Mouse (Mus musculus) right cerebral cortex, postnatal 14 days (tissue): ENCODE measurements at regions not wholly inside any gene's neighbourhood (a gene's known extent, or its start where the extent isn't known, plus 50 kb on each side); places are given as distances from the start of the nearest gene placed in this dataset.

Experiments
- DNase-seq: peaks from one replicate; pipeline ENCODE4 v3.0.0; 2022

DNA sequence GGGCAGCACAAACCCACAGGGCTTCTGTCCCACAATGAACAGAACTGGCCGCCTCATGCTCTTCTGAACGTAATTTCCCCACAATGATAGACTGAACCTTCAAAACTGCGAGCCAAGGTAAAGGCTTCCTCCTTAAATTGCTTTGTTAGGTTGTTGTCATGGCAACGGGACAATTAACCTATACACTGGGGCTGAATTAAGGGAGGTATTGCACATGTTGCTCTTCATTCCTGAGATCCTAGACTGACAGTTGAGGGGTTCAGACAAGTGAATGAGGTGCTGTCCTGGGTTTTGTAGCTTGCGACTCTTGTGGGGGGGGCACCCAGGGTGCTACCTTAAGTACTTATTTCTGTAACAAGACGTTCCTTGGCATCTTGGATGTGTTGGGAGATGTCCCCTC is 100.6 kb upstream of the Pmepa1 start:
- no peak for DNase-seq

DNA sequence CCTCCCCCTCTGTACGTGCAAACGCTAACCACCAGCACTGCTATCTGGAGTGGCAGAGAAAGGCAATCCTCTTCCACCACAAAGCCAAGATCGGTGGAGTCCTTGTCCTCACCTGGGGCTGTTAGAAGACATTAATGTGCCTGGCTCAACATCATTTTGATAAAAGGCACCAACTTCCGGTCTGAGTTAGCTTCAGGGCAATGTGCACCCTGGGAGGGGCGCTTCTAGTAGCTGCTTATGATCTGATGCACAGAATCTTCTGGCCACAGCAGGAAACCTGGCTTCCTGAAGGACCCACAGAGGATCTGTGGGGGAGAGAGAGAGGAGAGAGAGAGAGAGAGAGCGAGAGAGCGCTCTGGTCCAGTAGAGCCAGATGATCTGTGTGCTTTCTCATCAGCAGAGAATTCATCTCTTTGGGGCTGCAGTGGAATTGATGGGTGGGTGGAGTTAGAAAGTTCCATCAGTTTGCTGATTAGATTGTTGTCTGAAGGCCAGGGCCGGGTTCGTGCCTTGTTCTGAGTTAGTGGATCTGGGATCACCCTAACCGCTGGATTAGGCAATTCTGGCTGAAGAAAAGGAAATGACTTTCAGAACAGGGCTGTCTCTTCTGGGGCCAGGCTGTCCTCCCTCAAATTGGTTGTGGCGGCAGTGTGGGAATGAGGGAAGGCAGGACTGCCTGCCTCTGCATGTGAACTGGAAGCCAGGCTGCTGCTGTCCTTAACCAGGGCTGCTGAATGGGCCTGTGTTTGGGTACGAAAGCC is 101.3 kb upstream of the Pmepa1 start:
- DNase-seq: no peak

DNA sequence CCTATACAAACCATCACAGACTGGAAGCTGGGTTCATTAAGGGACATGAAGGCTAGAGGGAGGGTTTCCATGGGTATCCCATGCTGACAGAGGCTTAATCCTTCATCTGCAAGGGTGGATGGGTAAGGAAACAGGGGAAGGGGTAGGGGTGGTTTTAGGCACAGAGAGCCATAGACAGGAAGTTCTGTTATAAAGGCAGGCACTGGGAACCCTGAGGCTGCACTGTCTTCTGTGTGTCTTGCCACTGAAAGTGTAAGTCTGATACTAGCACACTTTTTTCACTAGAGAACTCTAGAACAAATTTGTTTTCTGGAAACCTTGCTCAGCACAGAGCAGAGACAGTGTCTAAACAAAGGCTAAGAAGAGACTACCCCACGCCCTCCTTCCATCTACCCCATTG is 103.4 kb upstream of the Pmepa1 start:
- DNase-seq: no peak

DNA sequence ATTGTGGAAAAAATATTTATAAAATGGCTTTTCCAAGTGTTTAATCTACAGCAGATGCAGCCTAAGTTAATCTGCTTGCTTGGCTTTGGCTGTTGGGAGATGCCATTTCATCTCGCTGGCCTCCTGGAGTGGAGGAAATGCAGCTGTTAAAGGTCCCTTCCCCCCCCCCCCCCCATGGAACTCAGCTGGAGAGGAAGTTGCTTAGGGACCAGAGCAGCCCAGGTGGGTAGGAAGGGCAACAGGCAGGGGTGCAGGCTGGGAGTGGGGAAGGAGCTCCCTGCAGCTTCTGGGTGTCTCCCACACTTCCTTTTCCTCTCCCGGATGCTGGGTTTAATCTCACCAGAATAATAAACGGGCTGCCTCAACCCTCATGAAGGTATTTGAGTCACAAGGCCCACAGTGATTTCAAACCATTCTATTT is 104.0 kb upstream of the Pmepa1 start:
- DNase-seq: no peak

DNA sequence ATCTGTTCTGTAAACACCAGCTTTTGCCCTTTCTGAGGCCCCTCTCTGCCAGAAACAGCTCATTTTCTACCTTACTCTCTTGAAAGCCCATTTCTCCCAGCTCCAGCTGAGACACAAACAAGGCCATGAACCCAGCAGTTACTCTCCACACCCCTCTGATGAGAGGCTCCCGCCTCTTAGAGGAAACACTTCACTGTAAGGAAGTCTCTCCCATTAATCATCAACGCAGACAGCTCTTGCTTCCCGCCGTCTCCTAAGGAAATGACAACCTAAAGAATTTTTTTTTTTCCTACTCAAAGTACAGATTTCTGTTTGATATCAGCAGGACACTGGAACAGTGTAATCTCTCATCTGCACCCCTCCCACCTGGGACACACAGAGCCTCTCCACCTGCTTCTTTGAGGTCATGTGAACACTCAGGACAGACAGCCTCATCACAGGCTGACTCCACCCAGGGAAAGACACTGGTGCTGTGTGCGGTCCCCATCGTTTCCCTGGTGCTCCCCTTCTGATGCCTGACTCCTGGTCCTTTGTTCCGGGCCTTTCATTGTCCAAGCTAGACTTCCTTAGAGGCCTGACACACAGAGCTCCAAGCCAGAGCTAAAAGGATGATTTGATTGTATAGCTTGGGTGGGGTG is 106.0 kb upstream of the Pmepa1 start:
- no peak for DNase-seq

DNA sequence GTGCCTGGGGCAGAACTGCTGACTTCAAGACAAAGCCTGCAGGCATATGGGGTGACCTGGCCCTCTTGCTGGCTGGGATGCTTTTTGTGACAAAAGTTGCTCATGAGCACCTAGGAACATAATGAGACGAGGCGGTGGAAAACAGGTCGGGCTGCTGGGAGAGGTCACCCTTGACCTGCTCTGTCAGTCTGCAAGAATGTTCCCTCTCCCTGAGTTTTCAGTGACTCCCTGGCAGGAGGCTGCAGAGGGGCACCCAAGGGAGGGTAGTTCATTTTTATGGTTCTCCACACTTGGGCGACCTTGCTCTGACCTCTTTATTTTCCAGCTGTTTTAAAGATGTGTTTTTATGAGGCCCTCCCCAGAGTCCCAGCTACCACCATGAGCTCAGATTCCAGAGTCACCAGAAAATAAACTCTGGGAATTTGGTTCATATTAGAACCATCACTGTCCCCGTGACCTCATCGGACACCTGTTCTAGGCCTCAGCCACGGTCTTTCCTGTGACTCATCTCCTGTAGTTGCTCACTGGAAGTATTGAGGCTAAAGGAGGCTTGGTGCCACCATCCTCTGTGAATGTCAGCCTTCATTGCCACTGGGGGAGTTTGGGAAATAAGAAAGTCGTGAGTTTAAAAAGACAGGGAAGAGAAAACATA is 108.7 kb upstream of the Pmepa1 start:
- no peak for DNase-seq

DNA sequence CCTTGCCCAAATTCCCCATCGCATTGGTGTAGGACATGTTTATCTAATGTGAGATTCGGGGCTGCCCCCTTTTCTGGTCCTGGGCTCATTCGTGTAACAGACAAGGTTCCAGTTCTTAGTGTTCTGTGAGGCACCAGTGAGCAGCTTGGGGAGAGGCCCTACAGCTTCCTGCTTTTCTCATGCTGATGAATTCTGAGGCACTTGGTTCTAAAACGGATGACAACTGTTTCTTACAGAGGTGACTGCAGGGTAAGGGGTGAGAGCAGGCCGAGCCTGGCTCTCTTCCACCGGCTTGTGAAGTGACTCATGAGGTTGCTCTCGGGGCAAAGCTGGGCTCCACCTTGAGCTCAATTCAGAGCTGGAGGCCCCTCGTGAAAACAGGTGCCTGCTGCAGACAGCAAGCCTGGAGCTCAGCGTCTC is 109.4 kb upstream of the Pmepa1 start:
- no peak for DNase-seq

DNA sequence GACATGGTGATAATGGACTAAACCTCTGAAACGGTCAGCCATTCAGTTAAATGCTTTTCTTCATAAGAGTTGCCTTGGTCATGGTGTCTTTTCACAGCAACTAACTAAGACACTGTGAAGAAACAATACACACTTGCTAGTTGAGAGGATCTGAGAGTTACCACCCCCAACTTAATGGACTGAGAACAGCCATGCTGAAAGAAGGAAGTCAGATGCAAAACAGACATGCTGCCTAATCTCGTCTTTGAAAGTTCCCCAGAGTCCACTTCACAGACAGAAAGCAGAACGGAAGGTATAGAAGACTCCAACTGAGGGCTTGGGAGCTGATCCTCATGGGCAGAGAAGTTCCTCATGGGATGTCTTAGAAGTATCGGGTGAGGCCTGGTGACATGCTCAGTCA is 111.8 kb upstream of the Pmepa1 start:
- no peak for DNase-seq

DNA sequence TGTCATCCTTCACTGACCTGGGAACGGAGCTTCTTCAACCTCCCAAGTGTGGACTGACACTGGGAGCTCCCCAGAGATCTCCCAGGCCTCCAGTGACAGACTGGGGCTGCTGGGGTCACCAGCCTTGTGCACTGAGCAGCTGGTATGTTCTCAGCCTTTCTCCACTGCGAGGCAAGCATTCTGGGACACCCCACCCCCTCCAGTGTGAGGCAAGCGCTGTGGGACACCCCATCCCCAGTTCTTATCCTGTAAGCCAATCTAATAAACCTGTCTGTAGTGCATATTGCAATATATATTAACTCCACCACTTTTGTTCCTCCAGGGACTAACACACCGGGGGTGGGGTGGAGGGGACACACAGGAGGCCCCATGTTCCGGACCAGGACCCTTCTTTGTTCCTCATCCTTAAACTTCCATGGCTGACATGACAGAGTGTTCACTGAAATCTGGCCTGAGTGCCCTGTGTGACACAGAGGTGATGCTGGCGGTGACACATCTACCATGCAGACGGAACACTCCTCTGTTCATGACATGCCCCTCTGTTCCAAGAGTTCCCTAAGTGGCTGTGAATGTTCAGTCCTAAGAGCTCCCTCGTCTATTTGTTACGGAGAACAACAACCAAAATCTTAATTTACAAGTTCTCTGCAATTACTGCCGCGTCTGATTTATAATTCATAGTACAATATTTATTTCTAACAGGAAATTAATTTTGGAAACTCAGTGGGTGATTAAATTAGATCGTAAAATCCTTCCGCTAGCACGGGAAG is 116.4 kb upstream of the Pmepa1 start:
- no peak for DNase-seq

DNA sequence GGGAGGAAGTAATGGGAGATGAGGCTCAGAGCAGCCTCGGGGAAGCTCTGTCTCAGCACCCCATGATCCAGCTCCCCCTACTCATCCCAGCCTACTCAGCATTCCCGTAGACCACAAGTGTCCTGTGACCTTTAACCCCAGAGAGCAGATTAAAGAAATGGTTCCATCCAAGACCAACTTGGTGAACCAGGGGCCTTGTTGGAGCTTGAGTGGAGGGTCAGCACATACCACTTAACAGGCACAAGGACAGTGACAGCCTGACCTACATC is 116.9 kb upstream of the Pmepa1 start:
- no peak for DNase-seq

DNA sequence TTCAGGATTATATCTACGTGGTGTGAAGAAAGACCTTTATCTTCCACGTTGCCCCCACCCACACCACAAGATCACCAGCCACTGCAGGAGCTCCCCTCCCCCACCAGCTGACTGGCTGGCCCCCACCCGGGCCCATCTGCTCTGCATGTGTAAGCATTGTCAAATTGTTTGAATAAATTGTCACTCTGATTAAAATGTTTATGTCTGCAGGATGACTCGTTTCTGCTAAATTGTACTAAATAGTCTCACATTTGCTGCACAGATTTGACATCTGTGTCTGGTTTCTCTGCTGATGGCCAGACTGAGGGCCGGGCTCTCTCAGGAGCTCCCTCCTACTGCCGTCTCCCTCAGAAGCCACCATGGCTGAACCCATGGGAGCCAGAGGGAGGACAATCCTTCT is 119.2 kb upstream of the Pmepa1 start:
- no peak for DNase-seq

DNA sequence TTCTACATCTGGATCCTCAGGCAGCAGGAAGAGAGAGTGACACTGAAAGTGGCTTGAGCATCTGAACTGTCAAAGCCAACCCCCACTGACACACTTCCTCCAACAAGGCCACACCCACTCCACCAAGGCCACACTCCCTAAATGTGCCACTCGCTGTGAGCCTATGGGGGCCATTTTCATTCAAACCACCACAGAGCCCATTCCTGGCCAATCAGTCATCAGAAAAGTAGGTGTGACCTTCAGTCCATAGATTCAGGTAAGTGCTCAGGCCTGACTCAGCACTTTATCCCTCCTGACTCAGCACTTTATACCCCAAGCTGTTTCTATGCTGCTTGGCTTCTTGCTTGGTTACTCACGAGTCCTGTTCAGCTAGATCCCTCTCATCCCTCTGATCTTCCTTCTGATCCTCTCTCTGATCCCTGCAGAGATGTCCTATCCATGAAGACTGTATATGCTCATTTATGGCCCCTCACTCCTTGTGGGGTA is 121.6 kb upstream of the Pmepa1 start:
- DNase-seq: no peak

DNA sequence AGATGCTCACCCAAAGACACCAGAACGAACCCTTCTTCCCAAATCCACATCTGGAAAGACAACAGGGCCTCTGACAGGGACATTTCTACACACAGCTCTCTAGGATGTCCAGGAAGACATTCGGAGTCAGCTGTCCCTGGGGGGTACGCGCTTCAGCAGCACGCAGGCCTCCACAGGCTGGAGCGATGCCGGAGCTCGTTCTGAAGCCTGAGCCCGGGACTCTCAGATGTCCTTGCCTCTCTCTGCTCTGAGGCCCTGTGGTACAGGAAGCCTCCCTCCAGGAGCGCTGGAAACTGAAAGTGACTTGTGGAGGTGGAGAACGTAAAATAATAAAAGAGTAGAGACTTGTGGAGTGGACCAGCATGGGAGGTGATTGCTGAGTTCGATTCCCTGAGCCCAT is 116.8 kb upstream of the 1700021F07Rik start:
- DNase-seq: no peak

DNA sequence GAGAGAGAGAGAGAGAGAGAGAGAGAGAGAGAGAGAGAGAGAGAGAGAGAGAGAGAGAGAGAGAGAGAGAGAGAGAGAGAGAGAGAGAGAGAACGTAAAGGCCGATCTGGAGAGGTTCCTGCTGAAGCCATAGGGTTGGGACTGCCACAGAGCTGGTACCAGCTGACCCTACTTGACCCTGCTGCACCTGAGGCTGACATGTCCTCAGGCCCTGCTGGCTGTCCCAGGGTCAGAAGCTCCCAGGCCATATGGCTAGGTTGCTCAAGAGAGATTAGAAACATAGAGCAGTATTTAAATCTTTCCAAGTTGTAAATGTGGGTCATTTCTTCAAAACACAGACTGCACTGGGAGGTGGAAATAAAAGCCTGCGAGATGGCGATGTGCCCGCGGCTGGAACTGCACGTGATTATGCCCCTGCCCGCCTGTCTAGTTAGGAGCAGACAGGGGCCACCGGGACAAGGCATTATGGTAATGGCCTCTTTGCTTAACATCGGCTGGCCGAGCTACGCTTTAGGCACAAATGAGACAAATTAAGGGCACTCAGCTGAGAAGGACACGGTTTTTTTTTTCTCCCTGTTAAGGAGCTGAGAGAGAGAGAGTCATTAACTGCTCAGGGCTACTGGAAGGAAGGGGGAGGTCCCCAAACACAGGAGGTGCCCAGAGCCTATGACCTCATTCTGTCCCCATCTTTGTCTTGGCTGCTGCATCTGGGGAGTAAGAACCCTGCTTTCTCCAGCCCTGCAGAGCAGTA is 115.9 kb upstream of the 1700021F07Rik start:
- peak; percentile 49 for DNase-seq

DNA sequence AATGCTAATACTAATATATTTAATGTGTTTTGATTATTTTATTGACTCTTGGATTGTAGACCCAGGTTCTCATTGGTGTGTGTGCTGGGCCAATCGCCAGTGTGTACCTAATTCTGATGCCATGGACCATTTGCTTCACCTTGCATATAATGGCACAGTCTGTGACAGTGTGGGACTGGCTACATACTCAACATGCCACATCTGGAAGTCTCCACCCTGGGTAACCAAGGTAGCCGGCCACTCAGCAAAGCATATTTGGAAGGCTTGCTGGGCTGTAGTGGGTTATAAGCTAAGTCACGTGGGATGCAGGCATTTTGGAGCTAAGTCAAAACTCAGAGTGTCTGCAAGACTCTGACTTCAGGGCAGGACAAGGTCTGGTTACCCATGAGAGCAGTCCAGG is 115.3 kb upstream of the 1700021F07Rik start:
- no peak for DNase-seq

DNA sequence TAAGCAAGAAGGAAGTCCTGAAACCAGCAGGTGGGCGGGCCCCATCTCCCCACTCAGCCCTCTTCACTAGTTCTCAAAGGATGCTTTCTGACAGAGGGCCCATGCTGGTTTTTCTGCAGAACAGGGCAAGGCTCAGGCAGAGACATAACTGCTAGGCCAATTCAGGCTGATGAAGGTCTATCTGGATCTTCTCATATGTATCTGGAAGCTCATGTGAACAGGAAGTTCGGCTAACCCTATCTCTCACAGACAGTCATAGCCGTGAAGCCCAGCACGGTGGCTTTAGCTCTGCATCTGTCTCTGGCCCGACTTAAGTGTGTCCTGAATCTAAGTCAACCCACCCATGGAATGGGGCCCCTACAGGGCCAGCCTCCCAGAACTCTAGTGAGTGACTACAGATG is 113.7 kb upstream of the 1700021F07Rik start:
- DNase-seq: no peak

DNA sequence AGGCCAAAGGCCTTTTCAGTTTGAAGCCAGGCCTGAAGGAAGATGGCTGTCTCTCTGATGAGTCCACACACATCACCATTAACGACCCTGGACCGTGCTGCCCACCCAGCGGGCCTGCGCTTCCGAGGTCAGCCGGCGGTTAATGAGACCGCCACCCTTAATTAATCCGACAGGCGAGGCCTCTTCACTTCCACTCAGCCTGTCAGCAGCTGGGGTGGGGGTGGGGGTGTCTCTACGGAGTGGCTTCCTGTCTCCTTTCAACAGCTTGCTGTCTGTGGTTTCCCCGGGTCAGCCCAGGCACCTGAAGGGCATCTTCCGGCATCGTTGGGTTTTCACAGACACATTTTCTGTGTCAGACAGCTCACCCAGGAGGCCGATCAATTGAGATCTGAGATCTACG is 113.0 kb upstream of the 1700021F07Rik start:
- no peak for DNase-seq

DNA sequence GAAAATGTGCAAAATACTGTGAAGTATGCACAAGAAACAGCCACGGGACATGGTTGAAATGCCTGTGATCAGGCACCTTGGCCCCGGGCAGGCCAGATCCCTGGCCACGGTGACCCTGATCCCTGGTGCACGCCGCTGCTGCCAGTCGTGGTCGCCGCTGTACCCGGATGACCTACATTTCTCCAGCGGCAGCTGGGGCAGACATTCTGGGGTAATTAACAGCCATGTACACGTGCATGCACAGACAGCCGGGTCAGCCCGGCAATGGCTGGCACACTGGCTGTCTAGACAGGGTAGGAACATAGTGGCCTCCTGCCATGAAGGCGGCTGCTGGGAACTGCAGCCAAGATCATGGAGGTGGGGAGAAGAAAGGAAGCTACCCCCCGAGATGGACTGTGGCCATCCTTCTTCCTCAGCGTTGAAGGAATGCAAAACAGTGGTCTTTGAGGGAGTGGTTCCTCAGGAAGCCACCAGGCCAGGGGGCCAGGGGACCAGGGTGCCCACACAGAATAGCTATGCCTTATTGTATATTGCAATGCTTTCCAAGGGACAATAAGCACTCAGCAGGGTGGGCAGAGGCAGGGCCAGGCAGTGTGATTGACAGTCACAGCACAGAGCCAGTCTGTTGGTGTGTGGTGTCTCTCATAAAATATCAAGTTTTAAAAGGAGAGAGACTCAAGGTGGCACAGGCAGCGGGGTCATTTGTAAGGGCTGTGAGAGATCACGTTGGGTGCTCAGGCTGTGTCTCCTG is 108.3 kb upstream of the 1700021F07Rik start:
- peak; percentile 45 for DNase-seq

DNA sequence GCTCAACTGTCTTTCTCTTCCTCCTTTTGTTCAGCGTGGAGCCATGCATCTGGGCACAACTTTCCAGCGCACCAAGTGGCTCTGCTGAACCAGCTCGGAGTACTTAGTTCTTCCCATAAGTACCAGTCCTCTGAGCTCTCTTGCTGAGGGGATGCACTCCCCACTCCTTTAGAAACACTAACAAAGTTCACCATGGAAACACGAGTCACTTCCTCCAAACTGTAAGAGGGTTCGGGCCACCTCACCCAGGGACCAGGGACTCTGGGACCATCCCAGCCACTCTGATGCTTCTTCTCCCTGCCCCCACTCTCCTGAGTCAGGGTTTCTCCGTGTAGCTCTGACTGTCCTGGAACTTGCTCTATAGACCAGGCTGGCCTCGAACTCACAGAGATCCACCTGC is 107.0 kb upstream of the 1700021F07Rik start:
- no peak for DNase-seq

DNA sequence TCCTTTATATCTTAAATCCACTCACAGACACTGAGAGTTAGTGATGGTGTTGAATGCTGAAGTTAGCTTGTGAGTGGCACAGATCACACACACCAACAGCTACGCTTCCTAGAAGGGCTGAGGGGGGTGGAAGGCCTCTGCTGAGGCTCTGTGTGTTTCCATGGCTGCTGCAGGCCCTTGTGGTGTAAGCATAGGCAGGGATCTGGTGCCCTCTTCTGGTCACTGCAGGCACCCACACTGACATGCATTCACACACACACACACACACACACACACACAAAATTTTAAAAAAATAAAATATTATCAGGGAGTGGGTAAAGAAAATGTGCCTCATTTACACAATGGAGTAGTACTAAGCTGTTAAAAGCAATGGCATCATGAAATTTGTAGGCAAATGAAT is 105.5 kb upstream of the 1700021F07Rik start:
- peak; percentile 39 for DNase-seq

DNA sequence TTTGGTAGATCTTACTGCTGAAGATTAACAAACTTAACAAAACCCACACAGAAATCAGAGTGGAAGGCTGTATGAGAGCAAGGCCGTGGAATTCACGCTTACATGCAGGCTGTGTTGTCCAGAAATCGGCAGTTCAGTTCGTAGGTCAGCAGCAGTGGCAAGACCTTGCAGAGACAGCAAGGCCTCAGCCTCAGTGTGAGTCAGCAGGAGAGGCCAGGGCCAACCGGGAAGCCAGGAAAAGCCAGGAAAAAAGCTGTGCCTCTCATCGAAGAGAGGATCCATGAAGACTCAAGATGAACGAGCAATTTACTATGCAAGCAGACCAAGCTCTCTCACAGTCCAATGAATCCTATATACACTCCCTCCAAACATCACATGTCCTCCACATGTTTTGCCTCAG is 103.4 kb upstream of the 1700021F07Rik start:
- DNase-seq: no peak

DNA sequence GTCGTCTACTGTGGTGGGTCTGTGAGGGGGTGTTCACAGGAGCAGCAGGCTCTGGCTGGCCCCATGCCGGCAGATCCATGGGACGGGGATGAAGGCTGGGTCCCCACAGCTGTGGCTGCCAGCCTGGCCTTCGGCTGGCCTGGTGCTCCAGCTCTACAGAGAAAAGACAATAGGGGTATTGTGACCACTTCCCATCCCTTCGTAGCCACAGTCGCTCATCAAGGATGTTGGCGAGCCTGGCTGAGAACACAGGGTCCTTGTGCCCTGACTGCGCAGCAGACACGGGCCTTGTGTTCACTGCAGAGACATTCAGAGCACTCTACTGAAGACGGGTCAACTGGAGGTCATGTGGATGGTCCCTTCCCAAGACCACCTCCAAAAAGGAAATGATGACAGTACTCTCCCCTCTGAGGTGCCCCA is 102.4 kb upstream of the 1700021F07Rik start:
- peak; percentile 28 for DNase-seq
